Mouse (Mus musculus) telencephalon, adult 2 months (tissue): ENCODE measurements around the gene 1700001F09Rik.
"Not testable (repeated sequence)": the region's sequence is repeated elsewhere in the genome, so short reads cannot be mapped to it uniquely, and the experiment has no call there.

ENCODE experiments used
- DNase-seq: peaks from one replicate; pipeline ENCODE4 v3.0.0-alpha.2; 2011; ENCODE audit warnings: low read depth, low spot score

Gene 1700001F09Rik

GRCm38 (mm10) chr14:43347711-43348110, at the start of gene 1700001F09Rik:
Gene 1700001F09Rik (minus strand): TSS chr14:43347811.
- not testable (repeated sequence) for DNase-seq

GRCm38 (mm10) chr14:43361713-43362112, 14.1 kb upstream of the 1700001F09Rik start:
- not testable (repeated sequence) for DNase-seq

- DNase-seq = not testable (repeated sequence)
Observed at GRCm38 (mm10) chr14:43359246-43359645, 11.6 kb upstream of the 1700001F09Rik start.

- DNase-seq = not testable (repeated sequence)
Observed at GRCm38 (mm10) chr14:43357496-43357895, 9.9 kb upstream of the 1700001F09Rik start.

GRCm38 (mm10) chr14:43352944-43353343, 5.3 kb upstream of the 1700001F09Rik start:
- not testable (repeated sequence) for DNase-seq

GRCm38 (mm10) chr14:43337646-43338045, 10.0 kb downstream of the 1700001F09Rik start:
- not testable (repeated sequence) for DNase-seq

- not testable (repeated sequence) for DNase-seq
Observed at GRCm38 (mm10) chr14:43331362-43331880, 16.2 kb downstream of the 1700001F09Rik start.

GRCm38 (mm10) chr14:43328603-43329002, 19.0 kb downstream of the 1700001F09Rik start:
- DNase-seq = not testable (repeated sequence)

GRCm38 (mm10) chr14:43319516-43319915, 28.1 kb downstream of the 1700001F09Rik start:
- not testable (repeated sequence) for DNase-seq

GRCm38 (mm10) chr14:43293503-43293902, 54.1 kb downstream of the 1700001F09Rik start, which contains the start of gene Gm8127:
Gene Gm8127 (minus strand): TSS chr14:43293832.
- not testable (repeated sequence) for DNase-seq
